Comparison of ENCODE assay signal across 23 mouse cellular contexts in genomic region chr19:4064501-4064900, GRCm38 (mm10). TPM values are rescaled to one million over a fixed set of nuclear protein-coding genes. Genes with fewer than 3 reads are reported as not detected.
A peak's percentile ranks its signal among the peaks of the same experiment; 100 is the strongest.
DNase-seq lines count a peak whose midpoint lies in the region; ATAC-seq and TF ChIP-seq lines count a peak whose summit lies in the region.
"Not testable (repeated sequence)": the region's sequence is repeated elsewhere in the genome, so short reads cannot be mapped to it uniquely, and the experiment has no call there.
"Had no signal": no experiment of that assay in that cellular context is flagged by ENCODE, and none has a peak within 500 bp of the region (broad histone marks: within the 10 kb centered on the region; RNA-seq: fewer than 3 reads in every experiment).

No protein-coding gene starts in this region.

- not testable (repeated sequence) for H3ac ChIP-seq in myocyte (ENCODE audit: control insufficient read depth, insufficient read length)

- H3K9ac ChIP-seq in heart, embryonic 12.5 days; heart, embryonic 15.5 days; heart, postnatal 0 days (replicated peaks; ENCODE audit: low read depth, low read length); liver, embryonic 13.5 days: not testable (repeated sequence)

- ATAC-seq in heart, embryonic 12.5 days (ENCODE audit: insufficient number of reproducible peaks, low FRiP score); heart, embryonic 15.5 days (replicated peaks; ENCODE audit: insufficient number of reproducible peaks, insufficient read depth, low FRiP score, low read depth); heart, postnatal 0 days (ENCODE audit: insufficient read depth, low read depth); liver, embryonic 13.5 days (ENCODE audit: low read depth): not testable (repeated sequence)

- TF ChIP-seq EP300 in heart, postnatal 0 days (IDR thresholded peaks at IDR 0.05; ENCODE audit: low read depth), result not testable (repeated sequence)

- DNase-seq in gastrocnemius, adult 2 months; heart, postnatal 0 days (ENCODE audit: low spot score); liver, embryonic 13.5 days: not testable (repeated sequence)
- peak; percentile 2 for DNase-seq in thymus, postnatal 4 days

- H3K79me2 ChIP-seq in myocyte (ENCODE audit: control insufficient read depth, insufficient read depth), result not testable (repeated sequence)

- H3K27ac ChIP-seq in gastrocnemius, adult 2 months, result peak overlapping the region; percentile 70; the same call in 1 of the 2 replicates
- H3K27ac ChIP-seq in heart, embryonic 12.5 days (ENCODE audit: poor library complexity, severe bottlenecking); liver, embryonic 13.5 days: not testable (repeated sequence)
- H3K27ac ChIP-seq in heart, embryonic 15.5 days, result peak overlapping the region; percentile 70; the same call in 1 of the 2 replicates
- H3K27ac ChIP-seq in heart, postnatal 0 days (ENCODE audit: low read depth), result peak overlapping the region; percentile 62; the same call in 1 of the 2 replicates

- 0 out of 2 replicates have a peak overlapping the region, but pooled peaks have one; percentile 19 for H3K4me2 ChIP-seq in heart, embryonic 12.5 days
- H3K4me2 ChIP-seq in heart, embryonic 15.5 days, result peak overlapping the region; percentile 48
- 0 out of 2 replicates have a peak overlapping the region, but pooled peaks have one; percentile 27 for H3K4me2 ChIP-seq in heart, postnatal 0 days (ENCODE audit: low read depth, low read length)
- H3K4me2 ChIP-seq in liver, embryonic 13.5 days, result peak overlapping the region; percentile 40
- not testable (repeated sequence) for H3K4me2 ChIP-seq in myocyte (ENCODE audit: low read depth)

- peak overlapping the region; percentile 58 for H3K4me3 ChIP-seq in gastrocnemius, adult 2 months
- H3K4me3 ChIP-seq in heart, embryonic 12.5 days; heart, embryonic 15.5 days; liver, embryonic 13.5 days (replicated peaks): not testable (repeated sequence)
- H3K4me3 ChIP-seq in heart, postnatal 0 days (ENCODE audit: low read depth, low read length), result peak overlapping the region; percentile 19; the same call in 1 of the 2 replicates
- peak overlapping the region; percentile 14 for H3K4me3 ChIP-seq in myocyte

- TF ChIP-seq CTCF in gastrocnemius, adult 2 months (IDR thresholded peaks at IDR 0.05); heart, postnatal 0 days (IDR thresholded peaks at IDR 0.05; ENCODE audit: low read depth): not testable (repeated sequence)

- WGBS in heart, embryonic 12.5 days, result 18% methylated on average over 9 of the region's 11 CpGs
- WGBS in heart, embryonic 15.5 days, result 3% methylated on average over 4 of the region's 11 CpGs
- WGBS in heart, postnatal 0 days, result 0% methylated on average over 1 of the region's 11 CpGs
- 25% methylated on average over 6 of the region's 11 CpGs for WGBS in liver, embryonic 13.5 days (ENCODE audit: insufficient replicate concordance)

- intact Hi-C loops in gastrocnemius, adult 2 months (cut with DNase I), result not testable (repeated sequence)

- not testable (repeated sequence) for H3K27me3 ChIP-seq in heart, embryonic 12.5 days (replicated peaks); heart, embryonic 15.5 days; heart, postnatal 0 days (ENCODE audit: control insufficient read depth, insufficient read depth, low read length); liver, embryonic 13.5 days; myocyte (ENCODE audit: control insufficient read depth, insufficient read depth, insufficient read length)

- not testable (repeated sequence) for H3K36me3 ChIP-seq in heart, embryonic 12.5 days; heart, embryonic 15.5 days; heart, postnatal 0 days (replicated peaks; ENCODE audit: control insufficient read depth, insufficient read depth, low read length); liver, embryonic 13.5 days; myocyte (ENCODE audit: control insufficient read depth, insufficient read depth)

- H3K9me3 ChIP-seq in heart, embryonic 12.5 days (replicated peaks); heart, embryonic 15.5 days (replicated peaks); heart, postnatal 0 days (replicated peaks; ENCODE audit: control insufficient read depth, low read length); liver, embryonic 13.5 days (replicated peaks): not testable (repeated sequence)

- H3K4me1 ChIP-seq in heart, embryonic 12.5 days (replicated peaks); heart, embryonic 15.5 days (replicated peaks); heart, postnatal 0 days (ENCODE audit: control insufficient read depth, insufficient read depth): not testable (repeated sequence)
- peaks cover 37% of the 10 kb centered on the region for H3K4me1 ChIP-seq in liver, embryonic 13.5 days (replicated peaks)

- not testable (repeated sequence) for TF ChIP-seq POLR2A in myocyte (IDR thresholded peaks at IDR 0.05; ENCODE audit: insufficient read length, low read depth)

RNA-seq across cellular contexts. Expression of gene Gstp3, which starts 5.1 kb away (rescaled TPM):
- total RNA-seq in gastrocnemius, adult 2 months (2021), result not detected
- 0.69 TPM in 1 of 2 replicates, not detected in the other for polyA plus RNA-seq in heart, embryonic 12.5 days (2016; fragmentation: Nextera tagmentation; extraction: Ambion mirVana)
- 0.30 and 0.93 TPM in 2 replicates for polyA plus RNA-seq in heart, embryonic 15.5 days (2015; fragmentation: Nextera tagmentation; extraction: Ambion mirVana)
- not detected in 2 replicates for total RNA-seq in heart, postnatal 0 days (2014; rRNA removed; ENCODE audit: low replicate concordance)
- polyA plus RNA-seq in heart, postnatal 0 days (2015; fragmentation: Nextera tagmentation; extraction: Ambion mirVana), result not detected in 2 replicates
- 28.0 and 28.3 TPM in 2 replicates for polyA plus RNA-seq in liver, embryonic 13.5 days (2015; fragmentation: Nextera tagmentation; extraction: Ambion mirVana)
- 0.25 TPM for polyA plus RNA-seq in myocyte (2012; fragmentation: generic; extraction: Trizol)
- polyA plus RNA-seq: cerebellum, adult 2 months; cortical plate, adult 2 months; embryonic facial prominence, embryonic 10.5 days; embryonic facial prominence, embryonic 12.5 days; forebrain, embryonic 11.5 days; forebrain, embryonic 13.5 days; Patski had no signal

RNA-seq across cellular contexts. Expression of gene Cabp2, which starts 16.9 kb away (rescaled TPM):
- total RNA-seq in gastrocnemius, adult 2 months (2021), result not detected
- not detected in 2 replicates for polyA plus RNA-seq in heart, embryonic 12.5 days (2016; fragmentation: Nextera tagmentation; extraction: Ambion mirVana)
- polyA plus RNA-seq in heart, embryonic 15.5 days (2015; fragmentation: Nextera tagmentation; extraction: Ambion mirVana), result not detected in 2 replicates
- total RNA-seq in heart, postnatal 0 days (2014; rRNA removed; ENCODE audit: low replicate concordance), result not detected in 2 replicates
- polyA plus RNA-seq in heart, postnatal 0 days (2015; fragmentation: Nextera tagmentation; extraction: Ambion mirVana), result not detected in 2 replicates
- 0.43 and 0.67 TPM in 2 replicates for polyA plus RNA-seq in liver, embryonic 13.5 days (2015; fragmentation: Nextera tagmentation; extraction: Ambion mirVana)
- polyA plus RNA-seq in myocyte (2012; fragmentation: generic; extraction: Trizol), result not detected
- total RNA-seq: adrenal gland, adult 18-20 months; adrenal gland, adult 8-10 months; adrenal gland, postnatal 14 days; adrenal gland, postnatal 36 days; CH12.LX; G1E had no signal
- polyA plus RNA-seq: activated CD4-positive, CD25-positive, alpha-beta regulatory T cell, adult 4 months; CD4-positive, CD25-positive, alpha-beta regulatory T cell, adult 4 months; cortical plate, adult 2 months; embryonic facial prominence, embryonic 10.5 days; embryonic facial prominence, embryonic 14.5 days; forebrain, embryonic 11.5 days; forebrain, embryonic 13.5 days; G1E; Patski had no signal

RNA-seq across cellular contexts. Expression of gene Gstp2, which starts 18.7 kb away (rescaled TPM):
- total RNA-seq in gastrocnemius, adult 2 months (2021), result 100 to 1,000 TPM; 169 to 183 TPM
- 3.6 and 7.1 TPM in 2 replicates for polyA plus RNA-seq in heart, embryonic 12.5 days (2016; fragmentation: Nextera tagmentation; extraction: Ambion mirVana)
- 9.2 and 11.1 TPM in 2 replicates for polyA plus RNA-seq in heart, embryonic 15.5 days (2015; fragmentation: Nextera tagmentation; extraction: Ambion mirVana)
- total RNA-seq in heart, postnatal 0 days (2014; rRNA removed; ENCODE audit: low replicate concordance), result 4.5 and 9.7 TPM in 2 replicates
- 17.0 and 22.7 TPM in 2 replicates for polyA plus RNA-seq in heart, postnatal 0 days (2015; fragmentation: Nextera tagmentation; extraction: Ambion mirVana)
- polyA plus RNA-seq in liver, embryonic 13.5 days (2015; fragmentation: Nextera tagmentation; extraction: Ambion mirVana), result 7.7 and 11.2 TPM in 2 replicates
- 6.7 TPM for polyA plus RNA-seq in myocyte (2012; fragmentation: generic; extraction: Trizol)
- total RNA-seq: G1E had no signal

RNA-seq across cellular contexts. Expression of gene Gstp1, which starts 26.7 kb away (rescaled TPM):
- total RNA-seq in gastrocnemius, adult 2 months (2021), result 100 to 1,000 TPM; 386 to 408 TPM
- 346 and 369 TPM in 2 replicates for polyA plus RNA-seq in heart, embryonic 12.5 days (2016; fragmentation: Nextera tagmentation; extraction: Ambion mirVana)
- polyA plus RNA-seq in heart, embryonic 15.5 days (2015; fragmentation: Nextera tagmentation; extraction: Ambion mirVana), result 387 and 406 TPM in 2 replicates
- total RNA-seq in heart, postnatal 0 days (2014; rRNA removed; ENCODE audit: low replicate concordance), result 266 and 311 TPM in 2 replicates
- 440 and 449 TPM in 2 replicates for polyA plus RNA-seq in heart, postnatal 0 days (2015; fragmentation: Nextera tagmentation; extraction: Ambion mirVana)
- 629 and 652 TPM in 2 replicates for polyA plus RNA-seq in liver, embryonic 13.5 days (2015; fragmentation: Nextera tagmentation; extraction: Ambion mirVana)
- 768 TPM for polyA plus RNA-seq in myocyte (2012; fragmentation: generic; extraction: Trizol)

RNA-seq across cellular contexts. Expression of gene Cdk2ap2, which starts 32.5 kb away (rescaled TPM):
- 10 to 100 TPM; 17.9 to 22.4 TPM for total RNA-seq in gastrocnemius, adult 2 months (2021)
- 54.4 and 57.6 TPM in 2 replicates for polyA plus RNA-seq in heart, embryonic 12.5 days (2016; fragmentation: Nextera tagmentation; extraction: Ambion mirVana)
- polyA plus RNA-seq in heart, embryonic 15.5 days (2015; fragmentation: Nextera tagmentation; extraction: Ambion mirVana), result 63.6 and 81.7 TPM in 2 replicates
- total RNA-seq in heart, postnatal 0 days (2014; rRNA removed; ENCODE audit: low replicate concordance), result 63.2 and 67.3 TPM in 2 replicates
- 46.8 and 59.6 TPM in 2 replicates for polyA plus RNA-seq in heart, postnatal 0 days (2015; fragmentation: Nextera tagmentation; extraction: Ambion mirVana)
- 94.3 and 94.7 TPM in 2 replicates for polyA plus RNA-seq in liver, embryonic 13.5 days (2015; fragmentation: Nextera tagmentation; extraction: Ambion mirVana)
- polyA plus RNA-seq in myocyte (2012; fragmentation: generic; extraction: Trizol), result 148 TPM

Comparison
In these comparisons a context has a peak if more than half of its experiments do, and no peak if none do; other contexts are left out.
1. RNA of gene Gstp3, which starts 5.1 kb away (polyA plus RNA-seq): 28.0 to 28.3 TPM in liver, embryonic 13.5 days; 0.69 TPM in heart, embryonic 12.5 days, 0.30 to 0.93 TPM in heart, embryonic 15.5 days, 0.25 TPM in myocyte (single experiment) and not detected in heart, postnatal 0 days; every median in the first group is over 10 times any median in the second.